Mouse (Mus musculus) heart, adult 2 months (tissue): ENCODE results near the gene Aatf.

Experiments
- EP300 ChIP-seq: fragments of 200-500 bp; IDR thresholded peaks from 2 replicates; pipeline ENCODE4 v1.6.1; 2011; ENCODE audit warnings: low read depth, low read length, control low read depth; ENCODE audit not compliant: insufficient read depth
- POLR2A ChIP-seq: fragments of 200-500 bp; IDR thresholded peaks from 2 replicates; pipeline ENCODE4 v1.6.1; 2011; ENCODE audit warnings: mild to moderate bottlenecking, low read depth, low read length, control low read depth; ENCODE audit not compliant: insufficient read depth

GRCm38 (mm10) chr11:84529143-84529755 lies 15.9 kb upstream of the Aatf start:
- TF ChIP-seq POLR2A (no peak), EP300 (no peak)
